Mouse (Mus musculus) liver, embryonic 14.5 days (tissue): Measurements from ENCODE around the gene Jund.

Experiments
- CTCF ChIP-seq: IDR thresholded peaks from 2 replicates; pipeline ENCODE4 v1.5.1; 2016; ENCODE audit warnings: antibody characterized with exemption, low read depth, control low read depth
- EP300 ChIP-seq: IDR thresholded peaks from 2 replicates; pipeline ENCODE4 v1.6.1; 2016; ENCODE audit warnings: antibody characterized with exemption, low read depth

DNA sequence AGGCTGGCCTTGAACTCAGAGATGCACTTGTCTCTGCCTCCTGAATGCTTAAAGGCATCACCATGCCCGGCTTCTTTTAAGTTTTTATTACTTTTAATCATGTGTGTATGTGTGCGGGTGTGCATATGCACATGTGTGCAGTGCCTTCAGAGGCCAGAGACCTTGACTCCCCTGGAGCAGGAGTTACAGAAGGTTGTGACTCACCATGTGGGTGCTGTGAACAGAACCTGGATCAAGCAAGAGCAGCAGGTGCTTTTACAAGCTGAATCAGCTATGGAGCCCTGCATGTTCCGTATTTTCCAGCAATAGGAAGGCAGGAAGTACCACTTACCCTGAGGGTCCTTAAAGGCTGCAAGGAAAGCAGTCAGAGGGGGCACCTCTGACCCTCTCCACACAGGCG is 7.5 kb upstream of the Jund start:
- TF ChIP-seq CTCF, result no peak
- TF ChIP-seq EP300, result no peak
